Mouse (Mus musculus) MEL (cell line): ENCODE measurements at regions not wholly inside any gene's neighbourhood (a gene's known extent, or its start where the extent isn't known, plus 50 kb on each side); places are given as distances from the start of the nearest gene placed in this dataset.

Source experiments
- DNase-seq: peaks from one replicate; pipeline ENCODE4 v3.0.0; 2011; ENCODE audit warnings: low read depth, low spot score
- H3K27ac ChIP-seq: 2 replicates; pipeline ENCODE4 v1.5.1; 2012; ENCODE audit warnings: low read depth, mild to moderate bottlenecking, control low read depth, low read length, moderate library complexity; ENCODE audit not compliant: control insufficient read depth
- H3K27me3 ChIP-seq, 2 experiments: fragments of 150-350 bp in 1 of 2; sonication (generic) in 1 of 2; 2 replicates each; pipeline ENCODE4 v1.6.1; 2012; ENCODE audit warnings: low read length in 2 of 2, mild to moderate bottlenecking in 2 of 2, improper control_type of control experiment in 1 of 2, moderate library complexity in 1 of 2; ENCODE audit not compliant: insufficient read depth in 2 of 2, control insufficient read depth in 1 of 2
- H3K36me3 ChIP-seq, 2 experiments: 2 replicates each; pipeline ENCODE4 v1.6.1; 2012 to 2014; ENCODE audit warnings: low read length in 2 of 2, improper control_type of control experiment in 1 of 2, inconsistent platforms in 1 of 2, mild to moderate bottlenecking in 1 of 2; ENCODE audit not compliant: insufficient read depth in 2 of 2, control insufficient read depth in 1 of 2
- H3K4me1 ChIP-seq, 2 experiments: fragments of 150-350 bp in 1 of 2; sonication (generic) in 1 of 2; 2 replicates each; pipeline ENCODE4 v1.6.1; 2012; ENCODE audit warnings: low read length in 2 of 2, improper control_type of control experiment in 1 of 2, mild to moderate bottlenecking in 1 of 2; ENCODE audit not compliant: insufficient read depth in 2 of 2, control insufficient read depth in 1 of 2
- H3K4me3 ChIP-seq, 2 experiments: fragments of 150-350 bp in 1 of 2; sonication (generic) in 1 of 2; 2 replicates each; pipeline ENCODE4 v1.5.1; 2012; ENCODE audit warnings: low read depth in 2 of 2, low read length in 2 of 2, mild to moderate bottlenecking in 2 of 2, moderate library complexity in 2 of 2, control low read depth in 1 of 2, improper control_type of control experiment in 1 of 2; ENCODE audit not compliant: control insufficient read depth in 1 of 2, insufficient read depth in 1 of 2
- H3K79me2 ChIP-seq: 2 replicates; pipeline ENCODE4 v1.6.1; 2012; ENCODE audit warnings: mild to moderate bottlenecking, low read length, moderate library complexity; ENCODE audit not compliant: control insufficient read depth, poor library complexity, insufficient read depth
- H3K9ac ChIP-seq: 2 replicates; pipeline ENCODE4 v1.6.1; 2012; ENCODE audit warnings: low read depth, mild to moderate bottlenecking, control low read depth, low read length, moderate library complexity; ENCODE audit not compliant: control insufficient read depth, poor library complexity, severe bottlenecking
- H3K9me3 ChIP-seq: fragments of 150-350 bp; sonication (generic); replicated peaks from 2 replicates; pipeline ENCODE4 v1.6.1; 2012; ENCODE audit warnings: mild to moderate bottlenecking, low read length, improper control_type of control experiment, moderate library complexity; ENCODE audit not compliant: insufficient read depth
- BHLHE40 ChIP-seq: IDR thresholded peaks from 2 replicates; pipeline ENCODE4 v1.6.1; 2012; ENCODE audit warnings: low read depth, mild to moderate bottlenecking, inconsistent platforms, low read length, improper control_type of control experiment, borderline replicate concordance
- E2F4 ChIP-seq: IDR thresholded peaks from 2 replicates; pipeline ENCODE4 v1.6.1; 2011; ENCODE audit warnings: low read depth, low read length, improper control_type of control experiment, borderline replicate concordance
- ELF1 ChIP-seq: IDR thresholded peaks from 2 replicates; pipeline ENCODE4 v1.6.1; 2014; ENCODE audit warnings: low read depth, mild to moderate bottlenecking, inconsistent platforms, low read length, improper control_type of control experiment, moderate library complexity
- EP300 ChIP-seq, 2 experiments: IDR thresholded peaks; 2 replicates each; pipeline ENCODE4 v1.6.1; 2011; ENCODE audit warnings: improper control_type of control experiment in 2 of 2, low read length in 2 of 2, low read depth in 1 of 2, mild to moderate bottlenecking in 1 of 2
- GATA1 ChIP-seq: IDR thresholded peaks from 2 replicates; pipeline ENCODE4 v1.6.1; 2011; ENCODE audit warnings: low read depth, low read length, improper control_type of control experiment
- HCFC1 ChIP-seq: IDR thresholded peaks from 2 replicates; pipeline ENCODE4 v1.6.1; 2012; ENCODE audit warnings: low read depth, mild to moderate bottlenecking, inconsistent platforms, low read length, improper control_type of control experiment, moderate library complexity
- JUND ChIP-seq: IDR thresholded peaks from 2 replicates; pipeline ENCODE4 v1.6.1; 2011; ENCODE audit warnings: low read depth, mild to moderate bottlenecking, improper control_type of control experiment, low read length
- MAFK ChIP-seq: IDR thresholded peaks from 2 replicates; pipeline ENCODE4 v1.6.1; 2011; ENCODE audit warnings: low read depth, mild to moderate bottlenecking, low read length, improper control_type of control experiment, borderline replicate concordance
- MAZ ChIP-seq: IDR thresholded peaks from 2 replicates; pipeline ENCODE4 v1.6.1; 2012; ENCODE audit warnings: low read depth, mild to moderate bottlenecking, inconsistent platforms, low read length, improper control_type of control experiment
- MEF2A ChIP-seq: IDR thresholded peaks from 2 replicates; pipeline ENCODE4 v1.6.1; 2014; ENCODE audit warnings: low read depth, mild to moderate bottlenecking, inconsistent platforms, low read length, improper control_type of control experiment; ENCODE audit not compliant: poor library complexity, insufficient replicate concordance, severe bottlenecking; ENCODE audit errors: extremely low read depth
- POLR2A ChIP-seq, 2 experiments: IDR thresholded peaks; 2 replicates each; pipeline ENCODE4 v1.6.1; 2011 to 2012; ENCODE audit warnings: low read length in 2 of 2, mild to moderate bottlenecking in 2 of 2, control low read depth in 1 of 2, improper control_type of control experiment in 1 of 2, low read depth in 1 of 2, moderate library complexity in 1 of 2; ENCODE audit not compliant: control insufficient read depth in 1 of 2, insufficient read depth in 1 of 2, poor library complexity in 1 of 2
- POLR2AphosphoS2 ChIP-seq: IDR thresholded peaks from 2 replicates; pipeline ENCODE4 v1.6.1; 2011; ENCODE audit warnings: low read length, improper control_type of control experiment
- POLR2AphosphoS5 ChIP-seq: IDR thresholded peaks from 2 replicates; pipeline ENCODE4 v1.6.1; 2012; ENCODE audit warnings: low read depth, borderline replicate concordance, mild to moderate bottlenecking, inconsistent platforms, low read length, moderate library complexity, mixed read lengths
- RAD21 ChIP-seq: IDR thresholded peaks from 2 replicates; pipeline ENCODE4 v1.6.1; 2011; ENCODE audit warnings: mild to moderate bottlenecking, low read depth, low read length, improper control_type of control experiment
- TAL1 ChIP-seq: IDR thresholded peaks from 2 replicates; pipeline ENCODE4 v1.6.1; 2012; ENCODE audit warnings: mild to moderate bottlenecking, inconsistent platforms, low read length, moderate library complexity, mixed read lengths
- TCF12 ChIP-seq: IDR thresholded peaks from 2 replicates; pipeline ENCODE4 v1.6.1; 2014; ENCODE audit warnings: low read depth, mild to moderate bottlenecking, inconsistent platforms, low read length, improper control_type of control experiment, moderate library complexity
- UBTF ChIP-seq: IDR thresholded peaks from 2 replicates; pipeline ENCODE4 v1.6.1; 2012; ENCODE audit warnings: low read depth, mild to moderate bottlenecking, inconsistent platforms, low read length, improper control_type of control experiment, moderate library complexity, borderline replicate concordance; ENCODE audit not compliant: insufficient read depth
- USF2 ChIP-seq, 2 experiments: IDR thresholded peaks; 2 replicates each; pipeline ENCODE4 v1.6.1; 2011 to 2012; ENCODE audit warnings: improper control_type of control experiment in 2 of 2, low read length in 2 of 2, borderline replicate concordance in 1 of 2, inconsistent platforms in 1 of 2, low read depth in 1 of 2, mild to moderate bottlenecking in 1 of 2; ENCODE audit not compliant: insufficient read depth in 1 of 2
- ZC3H11A ChIP-seq: IDR thresholded peaks from 2 replicates; pipeline ENCODE4 v1.6.1; 2012; ENCODE audit warnings: low read depth, mild to moderate bottlenecking, inconsistent platforms, low read length, improper control_type of control experiment
- ZKSCAN1 ChIP-seq: IDR thresholded peaks from 2 replicates; pipeline ENCODE4 v1.6.1; 2012; ENCODE audit warnings: low read depth, mild to moderate bottlenecking, inconsistent platforms, low read length, improper control_type of control experiment, moderate library complexity
- ZMIZ1 ChIP-seq: IDR thresholded peaks from 2 replicates; pipeline ENCODE4 v1.6.1; 2012; ENCODE audit warnings: low read depth, mild to moderate bottlenecking, inconsistent platforms, low read length, improper control_type of control experiment, moderate library complexity

- TF ChIP-seq USF2 (IDR thresholded peaks at IDR 0.05; ENCODE audit: borderline replicate concordance in 1 of 2, insufficient read depth in 1 of 2, low read depth in 1 of 2, low read length in 2 of 2): no peak
- no peak for TF ChIP-seq JUND
- no peak for TF ChIP-seq BHLHE40
- no peak for TF ChIP-seq TAL1
- no peaks in the 10 kb centered on the region for H3K9me3 ChIP-seq
- H3K27me3 ChIP-seq: no peaks in the 10 kb centered on the region
- no peak for DNase-seq
- no peaks in the 10 kb centered on the region for H3K36me3 ChIP-seq
- H3K27ac ChIP-seq: no peak overlapping the region
- H3K79me2 ChIP-seq: no peaks in the 10 kb centered on the region
- no peak overlapping the region for H3K9ac ChIP-seq
- no peak overlapping the region for H3K4me3 ChIP-seq
- H3K4me1 ChIP-seq: no peaks in the 10 kb centered on the region
These were observed 353.0 kb downstream of the Mroh4 start for GRCm38 (mm10) chr15:74283172-74283534.

DNA sequence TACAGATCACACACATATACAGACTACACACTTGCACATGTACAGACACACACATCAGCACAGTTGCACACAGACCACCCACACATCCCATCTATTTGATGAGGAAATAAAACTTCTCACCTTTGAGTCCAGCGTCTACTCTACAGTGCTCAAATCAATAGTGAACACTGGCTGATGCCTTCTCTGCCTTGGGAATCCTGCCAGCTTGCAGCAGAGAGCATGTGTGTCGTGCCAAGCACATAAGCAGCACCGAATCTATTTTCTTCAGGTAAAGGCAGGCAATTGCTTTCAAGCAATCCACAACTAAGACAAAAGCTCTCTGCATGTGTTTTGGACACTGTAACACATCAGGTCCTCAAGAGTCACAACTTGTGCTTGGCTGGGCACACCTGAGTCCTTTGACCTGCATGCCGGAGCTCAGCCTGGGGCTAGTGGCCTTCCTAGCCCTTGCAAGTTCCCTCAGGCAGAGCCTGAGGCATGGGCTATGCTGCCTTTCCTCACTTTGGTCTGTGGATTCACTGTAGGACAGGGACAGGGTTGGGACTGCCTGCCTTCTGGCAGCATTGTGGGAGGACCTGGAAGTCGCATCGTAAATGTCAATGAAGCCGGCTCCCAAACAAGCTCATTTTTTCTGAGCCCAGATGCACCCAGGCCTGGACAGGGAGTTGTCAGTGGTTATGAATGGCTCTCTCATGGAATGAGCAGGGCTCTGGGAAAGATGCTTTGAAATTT is 353.5 kb downstream of the Mroh4 start:
- H3K27ac ChIP-seq: no peak overlapping the region
- H3K27me3 ChIP-seq: no peaks in the 10 kb centered on the region
- TF ChIP-seq MAZ (no peak), POLR2AphosphoS2 (no peak), TCF12 (no peak), ZMIZ1 (no peak), HCFC1 (no peak), ZKSCAN1 (no peak), GATA1 (no peak), EP300 (IDR thresholded peaks at IDR 0.05; ENCODE audit: low read depth in 1 of 2, low read length in 2 of 2) (no peak), POLR2A (IDR thresholded peaks at IDR 0.05; ENCODE audit: control insufficient read depth in 1 of 2, insufficient read depth in 1 of 2, low read depth in 1 of 2, low read length in 2 of 2, poor library complexity in 1 of 2) (no peak), ZC3H11A (no peak), POLR2AphosphoS5 (no peak), JUND (no peak)
- H3K9ac ChIP-seq: no peak overlapping the region
- H3K4me3 ChIP-seq: no peak overlapping the region
- no peaks in the 10 kb centered on the region for H3K79me2 ChIP-seq
- no peak for DNase-seq
- H3K36me3 ChIP-seq: no peaks in the 10 kb centered on the region
- no peaks in the 10 kb centered on the region for H3K9me3 ChIP-seq
- no peaks in the 10 kb centered on the region for H3K4me1 ChIP-seq

- no peak for DNase-seq
- H3K4me1 ChIP-seq: no peaks in the 10 kb centered on the region
- H3K9me3 ChIP-seq: no peaks in the 10 kb centered on the region
- no peaks in the 10 kb centered on the region for H3K27me3 ChIP-seq
- H3K4me3 ChIP-seq: no peak overlapping the region
- H3K27ac ChIP-seq: no peak overlapping the region
- no peak overlapping the region for H3K9ac ChIP-seq
- H3K79me2 ChIP-seq: no peaks in the 10 kb centered on the region
- no peaks in the 10 kb centered on the region for H3K36me3 ChIP-seq
- TF ChIP-seq ELF1 (no peak), RAD21 (no peak), ZMIZ1 (no peak), MAFK (no peak), UBTF (no peak), JUND (no peak), E2F4 (no peak), ZKSCAN1 (no peak), MAZ (no peak), MEF2A (no peak)
These were observed 361.7 kb downstream of the Mroh4 start for GRCm38 (mm10) chr15:74274435-74274834.
